Mouse (Mus musculus) megakaryocyte, embryonic 14.5 days (primary cell): ENCODE data around the gene Tnrc18.

ENCODE experiments used
- FLI1 ChIP-seq: IDR thresholded peaks from 2 replicates; pipeline ENCODE4 v1.6.1; 2012; ENCODE audit warnings: low read length, inconsistent platforms, mixed read lengths
- GATA1 ChIP-seq: IDR thresholded peaks from 3 replicates; pipeline ENCODE4 v1.6.1; 2012; ENCODE audit warnings: mixed read lengths, low read length, inconsistent platforms, borderline replicate concordance

- TF ChIP-seq FLI1: no peak
- no peak for TF ChIP-seq GATA1
Observed at GRCm38 (mm10) chr5:142825665-142826064, 8.2 kb upstream of the Tnrc18 start.
